In genomic region chr4:130949821-130950384, GRCm38 (mm10) we compare ENCODE assay signal across 34 mouse cellular contexts. TPM values are rescaled to one million over a fixed set of nuclear protein-coding genes. Genes with fewer than 3 reads are reported as not detected.
A peak's percentile ranks its signal among the peaks of the same experiment; 100 is the strongest.
DNase-seq lines count a peak whose midpoint lies in the region; ATAC-seq and TF ChIP-seq lines count a peak whose summit lies in the region.
"Had no signal": no experiment of that assay in that cellular context is flagged by ENCODE, and none has a peak within 500 bp of the region (broad histone marks: within the 10 kb centered on the region; RNA-seq: fewer than 3 reads in every experiment).

No protein-coding gene starts in this region.

- H3K9ac ChIP-seq in stomach, embryonic 14.5 days (replicated peaks; ENCODE audit: low read depth, low read length), result no peak overlapping the region
- H3K9ac ChIP-seq in stomach, postnatal 0 days (ENCODE audit: low read length), result no peak overlapping the region
- H3K9ac ChIP-seq: embryonic facial prominence, embryonic 13.5 days; forebrain, embryonic 12.5 days; forebrain, embryonic 15.5 days; heart, embryonic 13.5 days; hindbrain, embryonic 14.5 days had no signal

- H3K27me3 ChIP-seq in stomach, embryonic 14.5 days (ENCODE audit: control insufficient read depth, insufficient read depth, low read length), result no peaks in the 10 kb centered on the region
- no peaks in the 10 kb centered on the region for H3K27me3 ChIP-seq in stomach, postnatal 0 days (ENCODE audit: control insufficient read depth, insufficient read depth, low read length)
- peaks cover 28% of the 10 kb centered on the region for H3K27me3 ChIP-seq in E14TG2a.4 (ENCODE audit: insufficient read depth, low read length)
- no peaks in the 10 kb centered on the region for H3K27me3 ChIP-seq in cerebellum, adult 2 months (ENCODE audit: control insufficient read depth, insufficient read depth, low read length)
- H3K27me3 ChIP-seq: embryonic facial prominence, embryonic 13.5 days; forebrain, embryonic 15.5 days had no signal

- no peak overlapping the region for H3K4me3 ChIP-seq in stomach, embryonic 14.5 days (ENCODE audit: low read depth, low read length)
- no peak overlapping the region for H3K4me3 ChIP-seq in stomach, postnatal 0 days (ENCODE audit: low read depth, low read length)
- H3K4me3 ChIP-seq in E14TG2a.4 (replicated peaks; ENCODE audit: low read length), result peak overlapping the region; percentile 45
- no peak overlapping the region for H3K4me3 ChIP-seq in cerebellum, adult 2 months (replicated peaks; ENCODE audit: insufficient read depth, low read depth, low read length)
- no peak overlapping the region for H3K4me3 ChIP-seq in layer of hippocampus, adult 2 months
- H3K4me3 ChIP-seq: embryonic facial prominence, embryonic 10.5 days; embryonic facial prominence, embryonic 13.5 days; erythroblast, embryonic 14.5 days; forebrain, embryonic 12.5 days; forebrain, embryonic 15.5 days; heart, adult 2 months; heart, embryonic 10.5 days; heart, embryonic 13.5 days had no signal

- H3K4me2 ChIP-seq in stomach, embryonic 14.5 days (replicated peaks; ENCODE audit: low read depth, low read length), result no peak overlapping the region
- no peak overlapping the region for H3K4me2 ChIP-seq in stomach, postnatal 0 days (replicated peaks; ENCODE audit: low read depth)
- H3K4me2 ChIP-seq: embryonic facial prominence, embryonic 13.5 days; forebrain, embryonic 12.5 days; forebrain, embryonic 15.5 days; heart, embryonic 13.5 days; hindbrain, embryonic 14.5 days had no signal

- H3K4me1 ChIP-seq in stomach, embryonic 14.5 days (ENCODE audit: control insufficient read depth, insufficient read depth, low read length), result no peaks in the 10 kb centered on the region
- no peaks in the 10 kb centered on the region for H3K4me1 ChIP-seq in stomach, postnatal 0 days (replicated peaks; ENCODE audit: control insufficient read depth, insufficient read depth)
- peaks cover 24% of the 10 kb centered on the region for H3K4me1 ChIP-seq in E14TG2a.4 (replicated peaks; ENCODE audit: low read depth, low read length)
- H3K4me1 ChIP-seq in cerebellum, adult 2 months (ENCODE audit: control insufficient read depth, insufficient read depth, low read length), result no peaks in the 10 kb centered on the region
- H3K4me1 ChIP-seq: embryonic facial prominence, embryonic 13.5 days; forebrain, embryonic 15.5 days; heart, embryonic 13.5 days had no signal

- H3K27ac ChIP-seq in stomach, embryonic 14.5 days (ENCODE audit: low read length), result no peak overlapping the region
- H3K27ac ChIP-seq in stomach, postnatal 0 days (replicated peaks), result no peak overlapping the region
- no peak overlapping the region for H3K27ac ChIP-seq in cerebellum, adult 2 months (ENCODE audit: insufficient read depth, low read length)
- H3K27ac ChIP-seq in layer of hippocampus, adult 2 months, result no peak overlapping the region
- H3K27ac ChIP-seq: embryonic facial prominence, embryonic 10.5 days; embryonic facial prominence, embryonic 13.5 days; forebrain, embryonic 12.5 days; forebrain, embryonic 15.5 days; heart, adult 2 months; heart, embryonic 10.5 days; heart, embryonic 13.5 days; hindbrain, embryonic 14.5 days; hindbrain, postnatal 0 days had no signal

- TF ChIP-seq EP300 in stomach, postnatal 0 days (optimal IDR thresholded peaks at IDR 0.05), result no peak

- DNase-seq in heart, adult 11 months, result peak; percentile 87
- no peak for DNase-seq in heart, adult 18-20 months
- no peak for DNase-seq in stomach, postnatal 0 days (ENCODE audit: low spot score)
- peak; percentile 61 for DNase-seq in ZHBTc4 (ENCODE audit: low read depth, low spot score)
- DNase-seq in cerebellum, adult 2 months, result no peak
- no peak for DNase-seq in layer of hippocampus, adult 2 months (ENCODE audit: low spot score in 2 of 2)
- DNase-seq: adrenal gland, postnatal 10 days; adrenal gland, postnatal 36 days; B cell, adult 2 months; cerebellum, adult 11 months; cerebellum, adult 8-10 months; cerebellum, postnatal 10 days; cerebellum, postnatal 36 days; embryo, embryonic 11 days; gastrocnemius, postnatal 10 days; heart, adult 2 months; heart, postnatal 14 days; heart, postnatal 4 days had no signal

- TF ChIP-seq POLR2A in cerebellum, adult 2 months (IDR thresholded peaks at IDR 0.05; ENCODE audit: borderline replicate concordance, insufficient read depth, low read length), result no peak

- WGBS in stomach, embryonic 14.5 days, result 79% methylated on average over 35 of the region's 35 CpGs
- WGBS in stomach, postnatal 0 days, result 78% methylated on average over 34 of the region's 35 CpGs
- WGBS in cerebellum, adult 2 months, result 83% methylated on average over 35 of the region's 35 CpGs

- H3K9me3 ChIP-seq in stomach, embryonic 14.5 days (ENCODE audit: control insufficient read depth, low read depth, low read length), result no peaks in the 10 kb centered on the region
- H3K9me3 ChIP-seq in stomach, postnatal 0 days (ENCODE audit: control insufficient read depth, low read length), result no peaks in the 10 kb centered on the region
- H3K9me3 ChIP-seq in E14TG2a.4 (ENCODE audit: low read length), result no peaks in the 10 kb centered on the region
- H3K9me3 ChIP-seq: embryonic facial prominence, embryonic 10.5 days; embryonic facial prominence, embryonic 13.5 days; forebrain, embryonic 12.5 days; forebrain, embryonic 15.5 days; heart, embryonic 10.5 days; heart, embryonic 13.5 days had no signal

- H3K36me3 ChIP-seq in stomach, embryonic 14.5 days (ENCODE audit: control insufficient read depth, insufficient read depth, low read length), result no peaks in the 10 kb centered on the region
- no peaks in the 10 kb centered on the region for H3K36me3 ChIP-seq in stomach, postnatal 0 days (ENCODE audit: control insufficient read depth, insufficient read depth, low read length)
- H3K36me3 ChIP-seq in E14TG2a.4 (ENCODE audit: insufficient read depth, low read length), result no peaks in the 10 kb centered on the region
- H3K36me3 ChIP-seq: embryonic facial prominence, embryonic 10.5 days; embryonic facial prominence, embryonic 13.5 days; forebrain, embryonic 12.5 days; forebrain, embryonic 15.5 days; heart, embryonic 10.5 days; heart, embryonic 13.5 days had no signal

- TF ChIP-seq CTCF in stomach, postnatal 0 days (IDR thresholded peaks at IDR 0.05; ENCODE audit: low read depth), result no peak
- no peak for TF ChIP-seq CTCF in E14TG2a.4 (conservative IDR thresholded peaks at IDR 0.05; ENCODE audit: low read length)
- TF ChIP-seq CTCF in cerebellum, adult 2 months (IDR thresholded peaks at IDR 0.05; ENCODE audit: borderline replicate concordance, insufficient read depth, low read depth, low read length), result no peak
- no peak for TF ChIP-seq CTCF in layer of hippocampus, adult 2 months (conservative IDR thresholded peaks at IDR 0.05)

- ATAC-seq in stomach, embryonic 14.5 days (ENCODE audit: insufficient number of reproducible peaks, insufficient read depth, low FRiP score, low read depth), result peak; percentile 18; the same call in 1 of the 2 replicates
- no peak for ATAC-seq in stomach, postnatal 0 days (ENCODE audit: low FRiP score, low TSS enrichment)
- ATAC-seq: forebrain, embryonic 15.5 days; hindbrain, postnatal 0 days had no signal

RNA-seq across cellular contexts. Expression of gene Matn1, which starts 5.7 kb away (rescaled TPM):
- total RNA-seq in heart, adult 18-20 months (2021), result not detected
- 0.12 and 0.21 TPM in 2 replicates for polyA plus RNA-seq in stomach, embryonic 14.5 days (2014; fragmentation: Nextera tagmentation; extraction: Ambion mirVana)
- 0.05 TPM in 1 of 2 replicates, not detected in the other for polyA plus RNA-seq in stomach, postnatal 0 days (2015; fragmentation: Nextera tagmentation; extraction: Ambion mirVana)
- polyA plus RNA-seq in cerebellum, adult 2 months (2012; rRNA removed), result 0.23 and 0.33 TPM in 2 replicates
- total RNA-seq in layer of hippocampus, adult 2 months (2021), result under 1 TPM; 0.41 to 0.64 TPM
- total RNA-seq: adrenal gland, adult 18-20 months; adrenal gland, postnatal 10 days; adrenal gland, postnatal 36 days; gastrocnemius, postnatal 4 days; heart, adult 2 months; heart, postnatal 14 days; heart, postnatal 4 days; MEL had no signal
- polyA plus RNA-seq: embryonic facial prominence, embryonic 10.5 days; erythroblast, embryonic 14.5 days; forebrain, embryonic 15.5 days; heart, embryonic 10.5 days; heart, embryonic 13.5 days; hindbrain, embryonic 11.5 days; hindbrain, embryonic 14.5 days; intestine, embryonic 14.5 days had no signal

RNA-seq across cellular contexts. Expression of gene Laptm5, which starts 37.0 kb away (rescaled TPM):
- total RNA-seq in heart, adult 18-20 months (2021), result 10 to 100 TPM; 16.5 to 30.3 TPM
- polyA plus RNA-seq in stomach, embryonic 14.5 days (2014; fragmentation: Nextera tagmentation; extraction: Ambion mirVana), result 49.4 and 50.9 TPM in 2 replicates
- polyA plus RNA-seq in stomach, postnatal 0 days (2015; fragmentation: Nextera tagmentation; extraction: Ambion mirVana), result 30.5 and 34.0 TPM in 2 replicates
- polyA plus RNA-seq in cerebellum, adult 2 months (2012; rRNA removed), result 18.9 and 19.0 TPM in 2 replicates
- 10 to 100 TPM; 33.9 to 34.0 TPM for total RNA-seq in layer of hippocampus, adult 2 months (2021)

Comparison
In these comparisons a context has a peak if more than half of its experiments do, and no peak if none do; other contexts are left out.
1. DNase-seq: peak in heart, adult 11 months (single experiment) and ZHBTc4 (single experiment); none in heart, adult 18-20 months (0 of 2), stomach, postnatal 0 days (single experiment), cerebellum, adult 2 months (0 of 2) and layer of hippocampus, adult 2 months (0 of 2).